Mouse (Mus musculus) right cerebral cortex, postnatal 36 days (tissue): ENCODE results near the gene Hist1h2ao.
"Not testable (repeated sequence)": the region's sequence is repeated elsewhere in the genome, so short reads cannot be mapped to it uniquely, and the experiment has no call there.

ENCODE experiments used
- DNase-seq, 2 experiments: peaks; one replicate each; pipeline ENCODE4 v3.0.0; 2022; ENCODE audit warnings: low spot score in 2 of 2, mixed read lengths in 1 of 2

Gene Hist1h2ao

DNA sequence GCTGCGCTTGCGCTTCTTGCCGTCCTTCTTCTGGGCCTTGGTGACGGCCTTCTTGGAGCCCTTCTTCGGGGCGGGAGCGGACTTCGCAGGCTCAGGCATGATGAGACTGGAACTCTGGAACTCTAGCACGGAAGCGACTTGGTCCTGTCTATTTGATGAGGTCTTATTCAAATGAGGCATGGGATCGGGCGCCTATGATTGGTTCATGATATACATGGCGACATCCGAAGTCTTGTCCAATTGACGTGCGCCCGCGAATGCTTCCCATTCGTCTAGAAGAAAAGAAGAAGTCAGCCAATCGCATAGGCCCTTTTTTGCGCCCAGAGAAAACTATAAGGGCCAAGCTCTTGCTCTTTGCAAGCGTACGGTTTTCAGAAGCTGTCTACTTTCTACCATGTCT lies at the start of gene Hist1h2ao, which contains the start of gene Hist1h2bq:
TSS of gene Hist1h2ao (plus strand) at position 393 of the 400 bp plus-strand sequence.
TSS of gene Hist1h2bq (minus strand) at position 125 of the 400 bp plus-strand sequence.
- not testable (repeated sequence) for DNase-seq

DNA sequence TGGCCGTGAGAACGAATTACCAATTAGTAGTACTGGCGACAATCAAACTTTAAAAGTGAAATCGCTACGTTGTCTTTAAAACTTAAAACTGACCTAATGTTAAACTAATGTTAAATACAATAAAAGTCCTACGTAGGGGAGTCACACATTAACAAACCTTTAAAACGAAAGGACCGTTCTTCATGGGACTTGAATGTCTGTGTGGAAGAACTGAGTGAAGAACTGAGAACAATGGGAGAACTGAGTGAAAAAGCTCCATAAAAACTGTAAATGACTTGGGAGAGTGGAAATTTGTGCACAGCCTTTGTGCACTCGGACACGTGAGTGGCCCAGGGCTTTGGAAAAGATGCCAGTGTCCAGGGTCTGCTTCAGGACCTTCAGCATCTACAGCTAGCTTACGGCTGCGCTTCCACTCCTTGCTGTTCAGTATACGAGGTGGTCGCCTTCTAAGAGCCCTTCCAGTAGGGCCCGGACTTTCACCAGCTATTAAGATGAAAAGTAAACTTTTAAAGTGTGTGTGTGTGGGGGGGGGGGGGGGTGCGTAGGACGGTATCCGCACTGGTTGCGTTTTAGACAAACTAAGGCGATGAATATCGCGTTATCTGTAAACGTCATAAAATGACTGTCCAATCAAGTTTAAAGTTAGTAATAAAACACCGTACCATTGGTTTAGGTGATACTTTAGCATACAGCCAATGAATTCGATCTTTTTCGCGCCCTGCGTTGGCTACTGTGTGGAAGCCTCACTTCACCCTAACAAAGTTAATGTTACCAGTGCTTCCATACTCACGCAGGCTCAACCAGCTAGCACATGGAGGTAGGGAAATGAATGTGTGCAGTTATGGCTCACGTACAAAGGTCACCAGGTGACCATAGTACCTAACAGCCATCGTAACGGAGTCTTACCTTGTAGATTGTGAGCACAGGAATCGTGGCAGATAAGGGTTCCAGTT lies 31.2 kb upstream of the Hist1h2ao start:
- peak; percentile 53 to 68 for DNase-seq

DNA sequence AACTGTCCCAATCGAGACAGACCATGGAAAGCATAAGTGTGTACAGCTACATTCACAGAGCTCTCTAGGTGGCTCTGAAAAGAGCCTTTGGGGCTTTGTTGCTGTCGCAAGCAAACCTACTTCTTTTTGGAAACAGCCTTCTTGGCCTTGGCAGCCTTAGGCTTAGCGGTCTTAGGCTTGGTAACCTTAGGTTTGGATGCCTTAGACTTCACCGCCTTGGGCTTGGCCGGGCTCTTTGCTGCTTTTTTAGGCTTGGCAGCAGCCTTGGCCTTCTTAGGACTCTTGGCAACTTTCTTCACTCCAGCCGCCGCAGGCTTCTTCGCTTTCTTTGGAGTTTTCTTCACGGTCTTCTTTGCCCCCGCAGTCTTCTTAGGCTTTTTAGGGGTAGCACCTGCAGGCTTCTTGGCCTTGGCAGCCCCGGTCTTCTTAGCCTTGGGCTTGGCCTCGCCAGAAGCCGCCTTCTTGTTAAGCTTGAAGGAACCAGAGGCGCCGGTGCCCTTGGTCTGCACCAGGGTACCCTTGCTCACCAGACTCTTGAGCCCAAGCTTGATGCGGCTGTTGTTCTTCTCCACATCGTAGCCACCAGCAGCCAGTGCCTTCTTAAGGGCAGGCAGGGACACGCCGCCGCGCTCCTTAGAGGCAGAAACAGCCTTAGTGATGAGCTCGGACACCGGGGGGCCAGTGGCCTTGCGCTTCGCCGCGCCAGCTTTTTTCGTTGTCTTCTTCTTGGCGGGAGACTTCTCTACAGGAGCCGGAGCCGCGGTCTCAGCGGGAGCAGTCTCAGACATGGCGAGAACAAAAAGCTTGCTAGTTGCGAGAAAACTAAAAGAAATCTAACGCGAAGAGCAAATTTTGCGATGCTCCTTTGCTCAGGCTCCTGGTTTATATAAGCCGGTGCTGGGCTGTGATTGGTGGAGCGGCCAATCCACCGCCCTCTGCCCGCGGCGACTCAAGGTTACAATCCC lies 30.2 kb upstream of the Hist1h2ao start, which contains the start of gene Hist1h1b:
TSS of gene Hist1h1b (minus strand) at position 859 of the 965 bp plus-strand sequence.
- peak; percentile 36 to 57 for DNase-seq

DNA sequence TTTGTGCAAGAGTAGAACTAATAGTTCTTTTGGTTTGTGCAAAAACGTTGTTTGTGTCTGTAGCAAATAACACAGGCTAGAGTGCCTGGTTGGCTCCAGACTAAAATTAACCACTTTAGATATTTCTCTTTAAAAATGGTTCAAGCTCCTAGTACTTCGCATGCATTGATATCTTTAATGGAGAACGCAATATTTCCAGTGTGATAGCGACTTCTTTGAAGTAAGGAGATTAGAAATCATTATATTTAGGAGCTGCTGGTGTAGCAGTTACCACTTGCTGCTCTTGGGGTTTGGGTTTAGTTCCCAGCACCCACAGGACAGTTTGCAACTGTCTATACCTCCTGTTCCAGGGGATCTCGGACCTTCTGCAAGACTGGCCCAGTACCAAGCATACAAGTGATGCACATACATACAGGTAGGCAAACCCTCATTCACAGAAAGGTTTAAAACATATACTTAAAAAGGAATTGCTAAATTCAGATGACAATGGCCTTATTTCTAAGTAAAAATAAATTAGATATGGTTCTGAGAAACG lies 29.2 kb upstream of the Hist1h2ao start:
- DNase-seq: no peak

DNA sequence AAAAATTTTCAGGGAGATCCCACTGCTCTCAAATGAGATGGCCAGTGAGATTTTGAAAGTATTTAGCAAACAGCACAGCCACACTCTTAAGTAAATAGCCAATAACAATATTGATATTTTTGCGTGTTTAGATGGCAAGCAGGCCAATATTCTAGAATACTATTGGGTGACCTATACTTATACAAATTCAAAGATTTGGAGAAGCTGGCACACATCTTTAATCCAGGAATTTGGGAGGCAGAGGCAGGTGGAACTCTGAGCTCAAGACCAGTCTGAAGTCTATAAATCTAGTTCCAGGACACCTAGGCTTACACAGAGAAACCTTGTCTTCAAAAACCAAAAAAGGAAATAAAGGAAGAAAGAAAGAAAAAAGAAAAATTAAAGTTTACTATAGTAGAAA lies 28.6 kb upstream of the Hist1h2ao start:
- no peak for DNase-seq

DNA sequence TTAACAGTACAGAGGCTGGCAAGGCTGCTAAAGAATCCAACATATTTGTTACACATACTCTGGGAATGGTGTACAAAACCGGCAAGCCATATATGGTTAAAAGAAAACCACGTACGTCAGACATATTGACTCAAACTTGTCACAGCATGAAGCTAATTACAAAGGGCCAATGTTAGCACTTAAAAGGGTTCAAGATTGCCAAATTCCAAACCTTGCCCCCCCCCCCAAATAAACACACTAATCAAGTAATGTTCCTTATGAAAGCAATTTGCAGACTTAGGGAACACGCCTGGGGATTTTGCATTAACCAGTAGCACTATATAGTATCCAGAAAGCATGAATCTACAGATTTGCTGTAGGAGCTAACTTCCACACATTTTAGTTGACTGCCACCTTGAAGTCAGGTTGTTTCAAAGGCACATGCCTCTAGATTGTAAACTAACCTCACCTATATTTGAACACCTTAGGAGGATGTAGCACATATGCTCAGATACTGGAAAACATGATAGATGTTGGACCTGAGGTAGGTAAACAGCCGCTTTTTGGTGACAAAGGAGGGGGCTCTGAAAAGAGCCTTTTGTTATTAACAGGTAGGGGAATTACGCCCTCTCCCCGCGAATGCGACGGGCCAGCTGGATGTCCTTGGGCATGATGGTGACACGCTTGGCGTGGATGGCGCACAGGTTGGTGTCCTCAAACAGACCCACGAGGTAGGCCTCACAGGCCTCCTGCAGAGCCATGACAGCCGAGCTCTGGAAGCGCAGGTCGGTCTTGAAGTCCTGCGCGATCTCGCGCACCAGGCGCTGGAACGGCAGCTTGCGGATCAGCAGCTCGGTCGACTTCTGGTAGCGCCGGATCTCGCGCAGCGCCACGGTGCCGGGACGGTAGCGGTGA lies 27.7 kb upstream of the Hist1h2ao start:
- DNase-seq: peak; percentile 9 to 11

DNA sequence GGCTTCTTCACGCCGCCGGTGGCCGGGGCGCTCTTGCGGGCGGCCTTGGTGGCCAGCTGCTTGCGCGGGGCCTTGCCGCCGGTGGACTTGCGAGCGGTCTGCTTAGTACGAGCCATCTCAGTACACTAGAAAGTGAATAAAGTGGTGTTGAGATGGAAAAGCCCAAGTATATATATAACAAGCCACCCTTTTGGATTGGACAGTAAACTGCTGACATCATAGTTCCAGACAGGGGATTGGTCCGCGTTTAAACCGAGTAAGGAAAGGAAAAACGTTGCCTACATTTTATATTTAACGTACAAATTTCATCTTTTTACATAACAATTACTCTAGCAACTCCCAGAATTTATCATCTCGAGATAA lies 27.0 kb upstream of the Hist1h2ao start, which contains the start of gene Hist1h3i:
TSS of gene Hist1h3i (minus strand) at position 116 of the 363 bp plus-strand sequence.
- DNase-seq: peak; percentile 55 to 66

DNA sequence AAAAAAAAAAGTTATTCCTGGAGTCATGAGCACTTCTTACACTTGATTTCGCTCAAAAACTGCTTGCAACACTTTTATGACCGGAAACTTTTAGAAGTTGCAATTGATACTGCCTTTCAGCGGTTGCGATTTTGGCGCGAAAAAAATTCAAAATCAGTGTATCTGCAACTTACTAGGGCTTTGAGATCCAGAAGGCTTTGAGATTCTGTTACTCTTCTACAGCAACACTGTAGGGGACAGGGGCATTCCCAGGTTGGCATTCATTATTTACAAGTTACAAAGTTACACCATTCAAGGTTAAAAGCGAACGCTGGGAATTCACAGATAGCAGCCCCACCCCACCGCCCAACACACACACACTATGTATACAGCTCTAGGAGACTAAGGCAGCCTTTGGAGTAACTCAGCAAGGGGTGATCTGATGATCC lies 26.5 kb upstream of the Hist1h2ao start:
- peak; percentile 3 for DNase-seq

DNA sequence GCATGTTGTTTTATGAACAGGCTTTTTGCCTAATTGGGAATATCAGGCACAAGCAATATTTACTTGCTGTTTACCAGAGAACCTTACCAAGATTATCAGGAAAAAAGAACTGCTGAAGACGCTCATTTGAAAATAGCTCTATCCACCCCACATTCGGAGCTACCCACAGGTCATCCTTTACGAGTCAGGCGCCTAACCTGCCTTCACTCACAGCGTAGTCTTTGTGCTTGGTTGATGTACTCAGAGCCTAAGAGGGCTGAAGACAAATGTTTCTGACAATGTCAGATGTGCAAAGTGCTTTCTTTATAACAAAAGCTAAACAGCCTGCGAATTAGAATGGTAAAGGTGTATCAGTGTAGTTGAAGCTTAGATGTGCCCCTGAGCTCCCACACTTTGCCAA lies 26.0 kb upstream of the Hist1h2ao start:
- DNase-seq: no peak

DNA sequence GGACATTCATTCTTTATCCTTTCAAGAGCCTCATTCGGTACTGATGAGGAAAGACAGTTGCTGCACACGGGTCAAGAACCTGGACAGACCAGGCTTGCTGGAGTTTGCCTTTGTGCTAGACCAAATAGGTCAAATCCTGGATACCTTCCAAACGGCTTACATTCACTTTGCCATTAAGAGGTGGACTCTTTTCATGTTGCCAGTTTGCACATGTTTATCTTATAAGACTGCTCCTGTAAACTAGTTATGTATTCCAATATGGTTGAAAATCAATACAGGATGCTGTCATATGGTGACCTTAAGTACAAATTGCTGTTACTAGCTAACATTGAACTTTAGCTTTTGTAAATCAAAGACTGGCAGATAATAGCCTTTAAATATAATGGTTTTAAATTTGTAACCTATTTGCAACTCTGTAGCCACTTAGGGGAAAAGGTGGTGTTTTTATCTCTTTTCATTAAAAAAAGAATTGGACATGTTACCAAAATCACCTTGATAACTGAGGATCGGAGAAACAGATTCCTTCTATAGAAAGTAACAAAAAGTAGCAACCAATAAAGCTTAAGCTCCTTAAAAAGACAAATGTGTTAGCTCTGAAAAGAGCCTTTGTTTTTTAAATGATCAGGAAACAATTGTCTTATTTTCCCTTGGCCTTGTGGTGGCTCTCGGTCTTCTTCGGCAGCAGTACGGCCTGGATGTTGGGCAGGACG lies 23.9 kb upstream of the Hist1h2ao start:
- DNase-seq: no peak

DNA sequence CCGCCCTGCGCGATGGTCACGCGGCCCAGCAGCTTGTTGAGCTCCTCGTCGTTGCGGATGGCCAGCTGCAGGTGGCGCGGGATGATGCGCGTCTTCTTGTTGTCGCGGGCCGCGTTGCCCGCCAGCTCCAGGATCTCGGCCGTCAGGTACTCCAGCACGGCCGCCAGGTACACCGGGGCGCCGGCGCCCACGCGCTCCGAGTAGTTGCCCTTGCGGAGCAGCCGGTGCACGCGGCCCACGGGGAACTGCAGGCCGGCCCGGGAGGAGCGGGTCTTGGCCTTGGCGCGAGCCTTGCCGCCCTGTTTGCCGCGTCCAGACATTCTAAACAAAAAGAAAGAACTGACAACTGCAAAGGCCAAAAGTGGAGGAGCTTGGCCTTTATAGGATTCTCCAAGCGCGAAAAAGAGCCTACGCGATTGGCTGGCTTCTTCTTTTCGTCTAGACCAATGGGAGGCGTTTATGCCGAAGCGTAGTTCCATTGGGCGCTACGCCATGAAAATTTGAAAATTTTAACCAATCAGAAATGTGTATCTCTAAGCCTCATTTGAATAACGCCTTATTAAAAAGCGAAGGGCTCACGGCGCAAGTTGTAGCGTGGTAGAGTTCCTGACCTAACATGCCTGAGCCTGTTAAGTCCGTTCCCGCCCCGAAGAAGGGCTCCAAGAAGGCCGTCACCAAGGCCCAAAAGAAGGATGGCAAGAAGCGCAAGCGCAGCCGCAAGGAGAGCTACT lies 23.2 kb upstream of the Hist1h2ao start, which contains the start of the genes Hist1h2an and Hist1h2bp:
TSS of gene Hist1h2an (minus strand) at position 320 of the 731 bp plus-strand sequence.
TSS of gene Hist1h2bp (plus strand) at position 563 of the 731 bp plus-strand sequence.
- peak; percentile 87 to 91 for DNase-seq

DNA sequence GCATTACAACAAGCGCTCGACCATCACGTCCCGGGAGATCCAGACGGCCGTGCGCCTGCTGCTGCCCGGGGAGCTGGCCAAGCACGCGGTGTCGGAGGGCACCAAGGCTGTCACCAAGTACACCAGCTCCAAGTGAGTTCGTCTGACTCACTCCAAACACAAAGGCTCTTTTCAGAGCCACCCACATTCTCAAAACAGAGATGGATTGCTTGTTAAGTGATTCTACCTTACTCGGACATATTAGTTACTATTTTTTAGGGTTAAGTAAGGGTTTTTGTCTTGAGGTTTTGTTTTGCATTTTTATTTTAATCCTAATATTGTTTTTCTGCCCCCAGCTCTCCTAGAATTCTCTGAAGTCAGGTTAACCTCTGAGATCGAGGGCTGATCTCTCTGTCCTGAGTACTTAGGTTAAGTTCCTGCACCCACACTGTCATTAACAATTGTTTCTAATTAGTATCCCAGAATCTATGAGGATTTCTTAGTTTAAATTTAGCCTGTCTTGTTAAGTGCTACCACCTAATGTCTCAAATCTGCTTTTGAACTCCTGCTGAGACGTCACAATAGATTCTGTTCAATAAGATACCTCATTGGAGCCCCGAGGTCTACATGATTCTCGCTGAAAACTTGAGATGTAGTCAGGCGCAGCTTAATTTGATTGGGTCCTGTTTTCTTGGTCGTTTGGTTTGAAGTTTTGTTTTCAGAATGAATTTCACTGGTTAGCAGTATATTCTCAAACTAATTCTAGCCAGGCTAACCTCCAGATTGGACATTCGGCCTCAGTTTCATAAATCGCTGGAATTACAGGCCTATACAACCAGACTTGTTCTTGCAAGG lies 22.3 kb upstream of the Hist1h2ao start:
- no peak for DNase-seq

DNA sequence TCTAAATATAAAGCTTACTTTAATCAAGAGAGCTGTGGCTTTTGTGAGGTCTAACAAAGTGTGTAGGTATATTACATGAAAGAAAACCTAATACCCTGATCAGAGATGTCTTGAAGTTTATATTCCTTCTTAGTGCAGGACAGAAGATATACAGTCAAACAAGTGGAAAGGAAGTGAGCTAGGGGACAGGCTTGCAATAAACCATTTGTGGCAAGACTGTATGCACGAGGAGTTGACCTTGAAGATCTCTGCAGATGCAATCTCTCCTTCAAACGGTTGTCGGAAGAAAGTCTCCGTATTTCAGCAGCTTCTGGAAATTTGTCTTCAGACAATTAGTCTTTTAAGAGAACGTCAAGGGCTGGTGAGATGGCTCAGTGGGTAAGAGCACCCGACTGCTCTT lies 20.3 kb upstream of the Hist1h2ao start:
- no peak for DNase-seq

DNA sequence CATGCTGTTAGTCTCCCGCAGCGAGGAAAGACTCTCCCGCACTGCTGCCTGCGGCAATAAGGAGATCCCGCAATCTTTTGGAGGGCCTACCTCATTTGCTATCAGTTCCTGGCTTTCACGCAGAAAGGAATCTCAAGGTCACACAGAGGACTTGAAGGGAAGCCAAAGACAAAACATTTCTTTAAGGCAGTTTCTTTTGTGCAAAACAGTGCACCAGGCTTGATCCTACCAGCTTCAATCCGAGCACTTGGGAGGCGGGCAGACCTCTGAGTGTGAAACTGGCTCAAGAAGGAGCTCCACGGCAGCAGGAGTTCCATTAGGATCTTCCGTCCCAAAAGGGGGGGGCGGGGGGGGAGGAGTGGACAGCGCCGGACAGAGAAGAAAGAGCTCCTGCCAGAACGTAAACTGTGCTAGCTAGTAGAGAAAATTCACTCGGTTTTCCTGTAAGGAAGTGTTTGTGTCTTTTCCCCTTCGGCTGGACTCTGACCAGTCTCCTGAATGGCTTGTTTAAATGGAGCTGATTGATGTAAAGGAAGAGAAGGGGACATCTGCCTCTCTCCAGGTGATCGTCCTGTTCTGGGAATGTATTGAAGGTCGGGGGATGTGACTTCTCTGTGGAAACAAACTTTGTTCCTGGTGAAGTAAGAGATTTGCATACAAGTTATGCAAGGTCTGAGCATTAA lies 19.5 kb upstream of the Hist1h2ao start:
- no peak for DNase-seq

DNA sequence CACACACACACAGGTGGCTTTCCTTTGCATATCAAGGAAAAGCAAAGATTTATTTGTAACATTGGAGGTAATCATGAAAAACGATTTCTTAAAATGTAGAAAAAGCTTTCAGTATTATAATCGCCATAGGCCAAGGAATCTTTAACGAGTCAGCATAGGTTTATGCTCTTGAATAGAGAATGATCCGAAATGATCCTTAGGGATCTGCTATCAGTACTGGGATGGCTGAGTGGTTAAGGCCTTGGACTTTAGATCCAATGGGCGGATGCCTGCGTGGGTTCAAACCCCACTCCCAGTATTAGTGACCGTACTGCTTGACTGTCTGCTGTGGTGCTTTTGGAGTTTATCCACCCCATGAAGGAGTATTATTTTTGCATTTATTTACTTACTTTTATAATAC lies 14.7 kb upstream of the Hist1h2ao start:
- no peak for DNase-seq

DNA sequence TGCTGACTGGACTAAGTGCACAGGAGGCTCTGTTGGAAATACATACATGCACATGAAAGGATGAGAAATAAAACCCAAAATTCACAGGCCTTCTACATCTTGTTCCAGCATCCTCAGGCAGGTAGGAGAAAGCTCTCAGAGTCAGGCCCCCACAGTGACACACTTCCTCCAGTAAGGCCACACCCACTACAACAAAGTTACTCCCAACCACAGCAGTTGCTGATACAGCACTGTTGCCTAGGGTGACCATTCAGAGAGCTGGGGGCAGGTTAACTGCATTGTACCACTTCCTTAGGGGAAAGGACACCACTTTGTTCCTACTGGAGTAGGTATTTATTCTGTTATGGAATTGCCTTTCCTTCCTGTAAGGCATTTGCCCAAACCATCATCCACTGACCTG lies 13.1 kb upstream of the Hist1h2ao start:
- DNase-seq: not testable (repeated sequence)

DNA sequence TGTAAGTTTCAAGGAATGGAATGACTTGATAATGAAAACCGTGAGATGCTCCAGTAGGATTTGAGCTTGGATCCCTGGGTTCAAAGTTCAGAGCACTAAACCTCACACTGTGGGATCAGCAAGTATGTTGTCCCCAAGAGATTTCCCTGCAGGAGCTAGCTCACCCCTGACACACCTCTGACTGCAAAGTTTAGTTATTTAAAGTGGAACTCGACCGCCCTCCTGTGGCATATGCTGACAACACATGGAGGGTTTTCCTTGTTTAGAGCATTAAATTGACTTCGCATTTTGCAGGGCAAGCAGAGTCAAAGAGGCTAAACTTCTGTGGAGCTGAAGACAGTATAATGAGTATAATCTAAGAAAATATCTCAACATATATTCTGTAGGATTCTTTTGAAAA lies 7.2 kb upstream of the Hist1h2ao start:
- DNase-seq: not testable (repeated sequence)
